Mouse (Mus musculus) liver, postnatal 0 days (tissue): ENCODE measurements at regions not wholly inside any gene's neighbourhood (a gene's known extent, or its start where the extent isn't known, plus 50 kb on each side); places are given as distances from the start of the nearest gene placed in this dataset.

Experiments
- ATAC-seq: fragments of 200-750 bp; cut with Nextera tagmentation; 2 replicates; pipeline ENCODE4 v1.8.0; 2017; ENCODE audit warnings: mild to moderate bottlenecking, moderate library complexity
- DNase-seq: peaks from one replicate; pipeline ENCODE4 v3.0.0-alpha.2; 2016
- H3K27ac ChIP-seq: fragments of 300-500 bp; sonication (generic); 2 replicates; pipeline ENCODE4 v1.5.1; 2014; ENCODE audit warnings: antibody characterized with exemption, moderate library complexity, mild to moderate bottlenecking, low read depth
- H3K27me3 ChIP-seq: fragments of 300-500 bp; sonication (generic); 2 replicates; pipeline ENCODE4 v1.6.1; 2014; ENCODE audit warnings: low read length, control low read depth, mixed read lengths; ENCODE audit not compliant: insufficient read depth
- H3K36me3 ChIP-seq: fragments of 300-500 bp; sonication (generic); replicated peaks from 2 replicates; pipeline ENCODE4 v1.6.1; 2014; ENCODE audit warnings: mild to moderate bottlenecking, control low read depth, low read length, moderate library complexity, mixed read lengths; ENCODE audit not compliant: insufficient read depth
- H3K4me1 ChIP-seq: fragments of 300-500 bp; sonication (generic); 2 replicates; pipeline ENCODE4 v1.6.1; 2014; ENCODE audit warnings: antibody characterized with exemption, mild to moderate bottlenecking, control low read depth; ENCODE audit not compliant: insufficient read depth
- H3K4me2 ChIP-seq: fragments of 300-500 bp; sonication (generic); 2 replicates; pipeline ENCODE4 v1.6.1; 2014; ENCODE audit warnings: low read depth, mild to moderate bottlenecking, low read length, moderate library complexity, mixed read lengths
- H3K4me3 ChIP-seq: fragments of 300-500 bp; sonication (generic); 2 replicates; pipeline ENCODE4 v1.5.1; 2014; ENCODE audit warnings: low read depth, low read length
- H3K9ac ChIP-seq: fragments of 300-500 bp; sonication (generic); replicated peaks from 2 replicates; pipeline ENCODE4 v1.6.1; 2014; ENCODE audit warnings: mild to moderate bottlenecking, moderate library complexity
- H3K9me3 ChIP-seq: fragments of 300-500 bp; sonication (generic); 2 replicates; pipeline ENCODE4 v1.6.1; 2016; ENCODE audit warnings: mild to moderate bottlenecking, control low read depth, low read length, mixed read lengths
- CTCF ChIP-seq: sonication (generic); IDR thresholded peaks from 2 replicates; pipeline ENCODE4 v1.5.1; 2016; ENCODE audit warnings: antibody characterized with exemption, low read depth
- EP300 ChIP-seq: IDR thresholded peaks from 2 replicates; pipeline ENCODE4 v1.6.1; 2016; ENCODE audit warnings: antibody characterized with exemption, low read depth, mild to moderate bottlenecking
- WGBS: fragments of 180-500 bp; shearing (Covaris S2); extraction: QIAGEN DNeasy Blood & Tissue Kit; methylation state at CpG from one replicate; pipeline ENCODE4 v1.1.7; 2014; ENCODE audit not compliant: insufficient replicate concordance; 5-methylcytosine and 5-hydroxymethylcytosine counted together

GRCm38 (mm10) chr2:74178106-74178505, 267.0 kb upstream of the Atp5g3 start:
- Histone ChIP-seq H3K36me3 (no peaks in the 10 kb centered on the region), H3K4me3 (no peak overlapping the region), H3K27me3 (no peaks in the 10 kb centered on the region), H3K4me2 (no peak overlapping the region), H3K9ac (no peak overlapping the region), H3K4me1 (no peaks in the 10 kb centered on the region), H3K9me3 (no peaks in the 10 kb centered on the region), H3K27ac (no peak overlapping the region)
- TF ChIP-seq EP300 (no peak), CTCF (no peak)
- no peak for DNase-seq
- 83% methylated on average over 1 of the region's 1 CpGs for WGBS
- no peak for ATAC-seq

- ATAC-seq, result no peak
- 66% methylated on average over 16 of the region's 16 CpGs for WGBS
- TF ChIP-seq EP300 (no peak), CTCF (no peak)
Observed at GRCm38 (mm10) chr2:74168776-74169570, 257.8 kb upstream of the Atp5g3 start.

GRCm38 (mm10) chr2:74168307-74168706, 257.2 kb upstream of the Atp5g3 start:
- Histone ChIP-seq H3K4me3 (no peak overlapping the region), H3K27ac (no peak overlapping the region), H3K4me1 (no peaks in the 10 kb centered on the region), H3K4me2 (no peak overlapping the region), H3K9ac (no peak overlapping the region), H3K9me3 (no peaks in the 10 kb centered on the region), H3K36me3 (no peaks in the 10 kb centered on the region), H3K27me3 (no peaks in the 10 kb centered on the region)
- TF ChIP-seq CTCF, result no peak
- TF ChIP-seq EP300, result no peak
- DNase-seq, result no peak
- ATAC-seq, result no peak
- WGBS, result 81% methylated on average over 17 of the region's 17 CpGs

More at GRCm38 (mm10) chr2:74168776-74169570, 257.8 kb upstream of the Atp5g3 start:
- Histone ChIP-seq H3K27ac (no peak overlapping the region), H3K4me1 (no peaks in the 10 kb centered on the region), H3K4me3 (no peak overlapping the region), H3K27me3 (no peaks in the 10 kb centered on the region), H3K4me2 (no peak overlapping the region), H3K9ac (no peak overlapping the region), H3K9me3 (no peaks in the 10 kb centered on the region), H3K36me3 (no peaks in the 10 kb centered on the region)
- no peak for DNase-seq

- 72% methylated on average over 6 of the region's 6 CpGs for WGBS
- Histone ChIP-seq H3K4me2 (no peak overlapping the region), H3K36me3 (no peaks in the 10 kb centered on the region), H3K27ac (no peak overlapping the region), H3K9ac (no peak overlapping the region), H3K4me3 (no peak overlapping the region), H3K4me1 (no peaks in the 10 kb centered on the region), H3K9me3 (no peaks in the 10 kb centered on the region), H3K27me3 (no peaks in the 10 kb centered on the region)
- ATAC-seq (no peak), DNase-seq (no peak)
- no peak for TF ChIP-seq CTCF
- TF ChIP-seq EP300, result no peak
Observed at GRCm38 (mm10) chr2:74154062-74154461, 242.9 kb upstream of the Atp5g3 start.

GRCm38 (mm10) chr2:74153247-74153850, 242.2 kb upstream of the Atp5g3 start:
- no peak for TF ChIP-seq EP300
- no peak for TF ChIP-seq CTCF
- H3K4me3 ChIP-seq, result no peak overlapping the region
- H3K27ac ChIP-seq, result no peak overlapping the region
- H3K9me3 ChIP-seq, result no peaks in the 10 kb centered on the region
- H3K27me3 ChIP-seq, result no peaks in the 10 kb centered on the region
- no peak overlapping the region for H3K9ac ChIP-seq
- no peaks in the 10 kb centered on the region for H3K4me1 ChIP-seq
- H3K36me3 ChIP-seq, result no peaks in the 10 kb centered on the region
- DNase-seq, result no peak
- no peak overlapping the region for H3K4me2 ChIP-seq
- ATAC-seq, result no peak
- WGBS, result 60% methylated on average over 5 of the region's 5 CpGs

GRCm38 (mm10) chr2:74152534-74153246, 241.6 kb upstream of the Atp5g3 start:
- H3K9ac ChIP-seq, result no peak overlapping the region
- no peak for TF ChIP-seq CTCF
- TF ChIP-seq EP300, result no peak
- H3K27me3 ChIP-seq, result no peaks in the 10 kb centered on the region
- no peak overlapping the region for H3K4me2 ChIP-seq
- H3K36me3 ChIP-seq, result no peaks in the 10 kb centered on the region
- no peak overlapping the region for H3K4me3 ChIP-seq
- H3K9me3 ChIP-seq, result no peaks in the 10 kb centered on the region
- no peak overlapping the region for H3K27ac ChIP-seq
- DNase-seq, result no peak
- 63% methylated on average over 8 of the region's 8 CpGs for WGBS
- ATAC-seq, result no peak
- H3K4me1 ChIP-seq, result no peaks in the 10 kb centered on the region
